Mouse (Mus musculus): ENCODE measurements around the gene Plpp3.

Gene Plpp3

DNA sequence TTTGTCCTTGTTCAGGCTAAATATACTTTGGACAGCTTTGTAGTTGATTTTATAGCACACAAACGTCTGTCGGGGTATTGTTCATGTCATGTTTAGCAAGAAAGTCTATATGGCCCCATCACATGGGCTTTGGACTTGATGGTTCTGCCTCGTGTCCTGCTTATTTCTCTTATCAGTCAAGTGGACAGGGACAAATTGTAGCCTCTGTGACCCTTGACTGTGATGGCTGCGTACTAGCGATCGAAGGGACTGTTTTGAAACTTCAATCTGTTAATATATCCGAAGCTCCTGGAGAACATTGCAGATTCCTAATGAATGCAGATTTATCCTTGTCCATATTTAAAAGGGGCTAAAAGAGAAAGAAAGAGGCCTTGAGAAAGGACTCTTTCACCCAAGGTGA lies 30.7 kb downstream of the Plpp3 start:
- no peak for DNase-seq (ENCODE audit: low read depth in 1 of 2, low spot score in 2 of 2)

GRCm38 (mm10) chr4:105188801-105189200 lies 31.7 kb downstream of the Plpp3 start:
- no peak for DNase-seq (ENCODE audit: low read depth in 1 of 2, low spot score in 2 of 2)

DNA sequence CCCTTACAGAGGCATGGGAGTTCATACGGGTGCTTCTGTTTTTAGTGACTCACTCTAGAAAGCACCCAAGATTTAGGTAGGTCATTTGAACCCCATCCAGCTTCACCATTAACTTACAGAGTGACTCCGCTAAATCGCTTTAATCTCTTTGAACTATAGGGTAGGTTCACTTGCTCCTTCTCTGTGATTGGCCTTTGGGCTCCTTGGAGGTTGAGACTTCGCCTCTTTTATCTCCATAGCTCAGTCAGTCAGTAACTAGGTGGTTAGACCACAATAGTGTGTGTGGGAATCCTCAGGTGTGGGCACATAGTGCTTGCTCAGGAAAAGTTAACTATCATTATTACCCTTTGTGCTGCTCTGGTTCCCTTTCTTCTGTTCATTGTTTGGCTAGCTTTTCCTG lies 33.7 kb downstream of the Plpp3 start:
- no peak for DNase-seq (ENCODE audit: low read depth in 1 of 2, low spot score in 2 of 2)

- DNase-seq (ENCODE audit: low read depth in 1 of 2, low spot score in 2 of 2) = no peak
Observed at GRCm38 (mm10) chr4:105191550-105191949, 34.4 kb downstream of the Plpp3 start.

DNA sequence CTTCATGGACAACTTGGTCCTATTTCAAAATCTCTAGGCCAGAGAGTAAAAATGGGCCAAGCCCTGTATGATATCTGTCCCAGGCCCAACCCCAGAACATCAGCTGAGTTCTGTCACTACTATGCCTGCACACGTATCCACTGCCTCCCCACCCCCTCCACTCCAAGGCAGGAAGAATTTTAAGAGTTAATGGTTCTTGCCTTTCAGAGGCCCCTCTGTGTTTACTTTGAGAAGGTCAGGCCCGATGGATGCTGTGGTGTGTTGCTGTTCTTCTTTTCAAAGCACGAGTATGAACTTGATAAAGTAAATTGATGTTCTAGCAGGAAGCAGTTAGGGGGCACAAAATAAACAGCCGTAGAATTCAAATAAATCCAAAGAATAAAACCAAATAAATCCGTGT lies 35.5 kb downstream of the Plpp3 start:
- no peak for DNase-seq (ENCODE audit: low read depth in 1 of 2, low spot score in 2 of 2)

DNA sequence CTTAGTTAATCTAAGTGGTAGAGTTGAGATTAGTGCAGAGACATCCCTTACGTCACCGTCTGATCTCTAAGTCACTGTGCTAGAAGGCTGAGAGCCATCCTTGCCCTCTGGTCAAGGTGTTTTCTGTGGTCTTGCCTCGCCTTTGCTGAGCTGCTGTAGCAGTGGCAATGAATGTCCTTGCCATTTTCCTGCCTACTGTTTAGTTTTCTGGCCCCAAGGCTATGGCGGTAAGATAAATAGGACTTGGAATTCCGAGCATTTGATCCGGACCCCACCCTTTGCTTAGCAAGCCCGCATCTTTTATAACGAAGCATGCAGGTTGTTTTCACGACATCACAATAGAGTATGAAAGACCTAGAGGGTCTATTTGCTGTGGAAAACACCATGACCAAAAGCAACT lies 38.1 kb downstream of the Plpp3 start:
- no peak for DNase-seq (ENCODE audit: low read depth in 1 of 2, low spot score in 2 of 2)

DNA sequence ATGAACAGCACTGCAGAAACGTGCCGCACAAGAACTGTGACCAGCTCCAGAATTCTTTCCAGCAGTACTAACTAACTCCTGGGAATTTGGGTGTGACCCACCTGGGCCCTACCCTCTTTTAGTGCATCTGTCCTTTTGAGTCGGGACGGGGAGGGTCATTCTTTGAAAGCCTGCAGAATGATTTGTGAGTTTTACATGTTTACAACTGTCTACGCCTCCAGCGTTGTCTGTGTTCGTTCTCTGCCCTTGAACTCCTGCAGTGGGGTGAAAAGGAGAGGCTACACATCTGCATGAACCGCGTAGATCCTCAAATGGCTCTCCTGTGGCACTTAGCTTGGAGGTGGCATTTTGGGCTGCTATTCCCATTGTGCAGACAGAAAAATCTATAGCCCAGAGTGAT lies 39.0 kb downstream of the Plpp3 start:
- DNase-seq (ENCODE audit: low read depth in 1 of 2, low spot score in 2 of 2) = no peak

DNA sequence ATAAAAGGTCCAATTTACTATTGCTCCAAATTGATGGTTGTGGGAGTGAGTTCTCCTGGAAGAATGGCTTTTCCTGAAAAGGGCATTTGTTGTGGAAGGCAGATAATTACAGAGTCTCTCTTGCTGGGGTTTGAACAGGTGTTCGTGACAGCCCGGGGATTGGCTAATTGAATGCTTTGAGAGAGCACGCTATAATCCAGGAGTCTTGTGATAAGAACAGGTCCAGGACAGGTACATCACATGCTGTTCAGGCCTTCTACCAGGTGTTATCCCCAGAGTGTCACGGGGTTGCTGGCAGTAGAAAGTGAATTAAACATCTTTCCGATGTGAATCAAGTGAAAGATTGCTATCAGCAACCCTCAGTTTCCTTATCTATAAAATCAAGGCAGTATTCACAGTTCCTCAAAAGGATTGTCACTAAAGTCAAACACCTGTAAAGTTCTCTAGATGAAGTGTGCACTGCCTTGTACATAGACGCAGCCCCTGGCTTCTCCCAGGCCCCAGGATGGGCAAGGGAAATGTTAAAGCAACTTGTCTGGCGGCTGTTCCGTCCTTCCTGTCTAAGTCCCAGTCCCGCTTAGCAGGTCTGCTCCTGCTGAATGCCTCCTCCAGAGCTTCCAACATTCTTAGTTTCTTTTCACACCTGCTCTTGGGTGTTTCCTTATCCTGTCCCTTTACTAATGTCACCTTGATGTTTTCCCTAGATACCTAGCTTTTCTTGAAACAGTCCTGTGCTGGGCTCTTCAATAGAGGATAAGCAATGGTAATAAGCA lies 40.0 kb downstream of the Plpp3 start:
- no peak for DNase-seq (ENCODE audit: low read depth in 1 of 2, low spot score in 2 of 2)

GRCm38 (mm10) chr4:105198696-105199095 lies 41.5 kb downstream of the Plpp3 start:
- DNase-seq (ENCODE audit: low read depth in 1 of 2, low spot score in 2 of 2) = no peak

GRCm38 (mm10) chr4:105199345-105199744 lies 42.2 kb downstream of the Plpp3 start:
- DNase-seq (ENCODE audit: low read depth in 1 of 2, low spot score in 2 of 2) = no peak

DNA sequence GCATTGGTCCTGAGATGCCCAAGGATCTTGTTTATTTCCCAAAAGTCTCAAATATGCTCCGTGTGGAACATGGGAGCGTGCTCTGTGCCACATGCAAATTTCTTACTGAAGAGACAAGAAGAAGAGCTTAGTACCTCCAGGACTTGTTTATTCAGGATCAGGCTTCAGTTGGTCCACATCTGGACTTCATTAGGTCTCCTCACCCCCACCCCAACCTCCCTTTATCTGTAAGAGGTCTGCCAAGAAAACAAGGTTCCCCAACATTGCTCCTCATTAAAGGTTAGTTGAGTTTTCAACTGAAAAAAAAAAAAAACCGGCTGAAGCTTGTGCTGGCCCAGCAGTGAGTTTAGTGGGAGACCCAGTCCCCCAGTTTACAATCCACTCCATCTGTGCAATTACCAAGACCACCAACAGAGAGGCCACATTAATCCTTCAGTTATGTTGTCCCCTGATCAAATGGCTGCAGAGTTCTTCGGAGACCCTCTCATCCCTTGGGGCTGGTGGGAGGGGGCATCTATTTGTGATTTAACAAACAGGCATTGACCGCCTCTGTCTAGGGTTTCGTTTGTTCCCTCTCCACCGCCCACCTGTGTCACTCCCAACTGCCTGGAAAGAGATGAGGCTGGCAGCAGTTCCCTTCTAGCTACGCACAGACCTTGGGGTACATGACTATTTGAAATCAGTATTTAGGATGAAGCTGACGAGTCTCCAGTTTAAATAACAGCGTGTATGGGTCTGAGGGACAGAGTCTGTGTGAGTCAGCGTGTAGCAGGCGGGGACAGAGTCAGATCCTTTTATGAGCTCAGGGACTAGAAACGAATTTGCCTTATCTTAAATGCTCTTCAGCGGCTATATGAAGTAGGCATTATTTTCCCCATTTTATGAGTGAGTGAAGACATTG lies 43.7 kb downstream of the Plpp3 start:
- DNase-seq (ENCODE audit: low read depth in 1 of 2, low spot score in 2 of 2) = no peak

- no peak for DNase-seq (ENCODE audit: low read depth in 1 of 2, low spot score in 2 of 2)
Observed at GRCm38 (mm10) chr4:105202439-105202838, 45.3 kb downstream of the Plpp3 start.

DNA sequence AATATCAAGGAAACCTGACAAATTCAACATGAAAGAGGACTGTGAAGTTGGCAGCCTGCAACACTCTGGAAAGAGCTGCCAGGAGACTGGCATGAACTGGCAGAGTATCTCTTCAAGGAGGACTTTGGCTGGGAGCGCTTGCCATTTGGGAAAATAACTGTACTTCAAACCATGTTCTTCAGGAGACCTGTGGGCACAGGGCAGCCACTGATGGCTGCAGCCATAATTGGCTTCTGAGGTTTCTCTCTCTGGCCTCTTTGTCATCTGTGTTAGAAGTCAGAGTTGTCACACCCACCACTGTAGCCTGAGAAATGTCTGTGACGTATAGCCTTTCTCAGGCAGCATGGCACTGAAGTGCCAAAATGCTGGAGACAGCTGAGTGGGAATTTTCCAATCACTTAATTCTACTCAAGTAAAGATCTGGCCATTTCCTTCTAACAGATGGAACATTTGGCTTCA lies 46.2 kb downstream of the Plpp3 start:
- no peak for DNase-seq (ENCODE audit: low read depth in 1 of 2, low spot score in 2 of 2)

DNA sequence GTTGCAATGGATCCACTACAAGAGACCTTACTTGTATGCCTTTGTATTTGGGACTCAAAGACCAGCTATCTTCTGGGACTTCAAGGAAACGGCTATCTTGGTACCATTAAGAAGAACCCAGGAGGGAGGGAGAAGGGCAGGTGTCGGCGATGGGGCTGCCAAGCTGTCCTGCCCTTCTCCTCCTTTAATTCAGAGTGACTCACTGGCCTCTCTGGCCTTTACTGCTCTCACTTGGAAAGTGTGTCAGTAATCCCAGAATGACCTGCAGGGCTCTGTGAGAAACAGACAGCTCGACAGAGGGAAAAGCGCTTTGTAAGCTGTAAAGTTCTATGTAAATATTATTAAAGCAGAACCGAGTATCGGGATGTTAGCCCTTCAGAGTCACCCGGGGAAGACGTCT lies 46.9 kb downstream of the Plpp3 start:
- DNase-seq (ENCODE audit: low read depth in 1 of 2, low spot score in 2 of 2) = no peak

DNA sequence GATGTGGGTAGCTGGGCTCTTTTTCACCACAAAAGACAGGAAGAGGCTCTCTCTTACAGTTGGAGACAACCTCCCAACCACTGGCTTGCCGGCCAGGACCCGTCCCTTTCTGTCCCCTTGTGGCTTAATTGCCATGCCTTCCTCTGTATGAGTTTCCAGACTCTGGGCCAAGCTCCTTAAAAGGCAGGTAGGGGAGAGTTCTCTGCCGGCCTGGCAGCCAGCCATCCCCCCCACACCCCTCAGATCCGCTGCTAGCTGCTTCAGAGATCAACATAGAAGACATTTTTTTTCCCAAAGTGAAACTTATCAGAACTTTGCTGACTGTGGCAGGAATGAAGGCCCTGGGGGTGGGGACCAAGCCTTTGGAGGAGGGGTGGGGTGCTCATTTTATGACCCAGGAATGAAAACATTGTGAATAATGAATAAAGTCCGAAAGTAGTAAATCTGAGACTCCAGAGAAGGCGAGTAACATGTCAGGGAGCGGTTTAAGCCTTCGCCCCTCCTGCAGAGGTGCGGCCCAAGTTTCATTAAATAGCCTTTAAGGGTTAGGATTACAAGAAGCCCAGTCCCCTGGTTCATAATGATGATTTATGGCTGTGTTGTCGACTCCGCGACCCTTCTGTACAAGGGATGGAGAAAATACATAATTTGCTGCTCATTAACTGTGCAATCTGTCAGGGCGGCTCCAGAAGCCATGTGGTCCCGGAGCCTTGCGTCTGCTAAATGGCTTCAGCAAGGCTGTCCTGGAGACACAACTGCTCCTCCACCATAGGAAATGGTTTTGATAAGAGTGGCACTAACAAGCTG lies 48.1 kb downstream of the Plpp3 start:
- DNase-seq (ENCODE audit: low read depth in 1 of 2, low spot score in 2 of 2) = no peak

- no peak for DNase-seq (ENCODE audit: low read depth in 1 of 2, low spot score in 2 of 2)
Observed at GRCm38 (mm10) chr4:105206102-105206501, 49.0 kb downstream of the Plpp3 start.

DNA sequence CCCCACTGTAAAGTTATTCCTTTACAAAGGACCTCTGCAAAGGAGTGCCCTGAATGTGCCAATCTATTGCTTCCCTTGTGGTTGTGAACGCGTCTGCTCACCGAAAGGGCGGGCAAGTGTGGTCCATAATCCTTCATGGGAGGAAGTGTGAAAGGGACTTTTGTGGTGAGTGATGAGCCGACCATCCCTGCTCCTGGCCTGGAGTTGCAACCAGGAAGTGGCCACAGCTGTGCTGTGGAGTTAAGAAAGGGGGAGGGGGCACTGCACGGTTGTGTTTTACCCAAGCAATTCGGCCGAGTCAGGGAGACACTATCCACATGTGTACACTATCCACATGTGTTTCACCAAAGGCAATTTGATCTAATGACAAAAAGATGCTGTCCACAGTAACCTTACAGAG lies 49.8 kb downstream of the Plpp3 start:
- DNase-seq (ENCODE audit: low read depth in 1 of 2, low spot score in 2 of 2) = no peak

GRCm38 (mm10) chr4:105207641-105208040 lies 50.5 kb downstream of the Plpp3 start:
- DNase-seq (ENCODE audit: low read depth in 1 of 2, low spot score in 2 of 2) = no peak

DNA sequence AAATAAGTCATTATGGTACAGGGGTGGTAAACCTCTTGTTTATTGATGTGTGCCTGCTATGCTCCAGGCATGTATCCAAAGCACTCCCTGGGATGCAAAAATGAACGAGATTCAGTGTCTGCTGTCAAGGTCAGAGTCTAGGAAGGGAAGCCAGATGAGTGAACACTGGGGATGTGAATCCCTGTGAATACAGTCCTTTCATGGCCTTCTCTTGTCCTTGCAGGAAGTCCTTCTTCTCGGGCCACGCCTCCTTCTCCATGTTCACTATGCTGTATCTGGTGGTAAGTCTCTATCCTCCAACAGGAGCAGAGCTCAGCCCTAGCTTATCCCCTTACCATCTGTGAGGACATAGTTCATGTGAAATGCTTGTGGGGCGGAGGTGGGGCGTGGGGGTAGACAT lies 51.8 kb downstream of the Plpp3 start:
- no peak for DNase-seq (ENCODE audit: low read depth in 1 of 2, low spot score in 2 of 2)

DNA sequence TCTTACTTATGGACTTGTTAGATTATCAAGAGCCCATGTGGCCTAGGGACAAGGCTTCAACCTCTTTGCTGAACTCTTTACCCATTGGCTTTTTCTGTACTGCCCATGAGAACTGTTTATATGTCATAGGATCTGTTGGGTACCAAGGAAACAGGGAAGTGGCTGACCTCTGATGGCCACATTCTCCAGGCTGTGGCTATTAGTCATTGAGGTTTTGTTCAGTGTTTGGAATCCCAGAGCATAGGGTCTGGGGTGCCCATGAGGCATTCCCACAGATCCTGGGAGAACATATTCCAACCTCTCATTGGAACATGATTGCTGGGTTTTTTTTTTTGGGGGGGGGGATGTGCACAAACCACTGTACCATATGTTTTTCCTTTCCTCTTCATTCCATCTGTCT lies 56.2 kb downstream of the Plpp3 start:
- DNase-seq (ENCODE audit: low read depth in 1 of 2, low spot score in 2 of 2) = no peak

DNA sequence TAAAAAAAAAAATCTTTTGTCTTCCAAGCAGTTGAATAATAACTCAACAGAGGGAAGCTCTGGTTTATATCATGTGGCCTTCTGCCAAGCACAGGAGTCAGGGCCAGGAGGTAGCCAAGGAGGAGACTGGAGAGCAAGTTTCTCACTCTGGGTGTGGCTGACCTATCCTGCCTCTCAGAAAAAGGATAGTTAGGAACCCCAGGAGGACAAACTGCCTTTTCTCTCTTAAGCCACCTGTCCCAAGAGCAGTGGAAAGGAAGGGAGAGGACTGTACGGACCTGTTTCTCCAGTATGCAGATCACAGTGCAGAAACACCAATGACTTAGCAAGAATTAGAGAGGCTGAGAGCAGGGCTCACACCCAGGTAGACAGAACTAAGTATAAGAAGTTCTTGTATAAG lies 57.3 kb downstream of the Plpp3 start:
- DNase-seq (ENCODE audit: low read depth in 1 of 2, low spot score in 2 of 2) = no peak
